Mouse (Mus musculus) intestine, embryonic 14.5 days (tissue): Measurements from ENCODE around the gene Rps6ka5. TPM values are rescaled to one million over a fixed set of nuclear protein-coding genes. Genes with fewer than 3 reads are reported as not detected.

Source experiments
- ATAC-seq: fragments of 200-750 bp; cut with Nextera tagmentation; replicated peaks from 2 replicates; pipeline ENCODE4 v1.8.0; 2017; ENCODE audit warnings: low read depth, moderate number of reproducible peaks, moderate TSS enrichment, moderate library complexity; ENCODE audit not compliant: low FRiP score, low TSS enrichment
- DNase-seq: peaks from one replicate; pipeline ENCODE4 v3.0.0-alpha.2; 2018; ENCODE audit warnings: low spot score
- H3K27ac ChIP-seq: fragments of 300-500 bp; sonication (generic); 2 replicates; pipeline ENCODE4 v1.5.1; 2014; ENCODE audit warnings: low read depth, mild to moderate bottlenecking, control low read depth
- H3K27me3 ChIP-seq: fragments of 300-500 bp; sonication (generic); replicated peaks from 2 replicates; pipeline ENCODE4 v1.6.1; 2014; ENCODE audit warnings: low read length, control low read depth; ENCODE audit not compliant: control insufficient read depth, insufficient read depth
- H3K36me3 ChIP-seq: fragments of 300-500 bp; sonication (generic); 2 replicates; pipeline ENCODE4 v1.6.1; 2014; ENCODE audit warnings: low read length, control low read depth; ENCODE audit not compliant: control insufficient read depth, insufficient read depth
- H3K4me1 ChIP-seq: fragments of 300-500 bp; sonication (generic); replicated peaks from 2 replicates; pipeline ENCODE4 v1.6.1; 2014; ENCODE audit warnings: low read length, control low read depth, mixed read lengths; ENCODE audit not compliant: control insufficient read depth, insufficient read depth
- H3K4me2 ChIP-seq: fragments of 300-500 bp; sonication (generic); 2 replicates; pipeline ENCODE4 v1.6.1; 2014; ENCODE audit warnings: low read length
- H3K4me3 ChIP-seq: fragments of 300-500 bp; sonication (generic); 2 replicates; pipeline ENCODE4 v1.5.1; 2014; ENCODE audit warnings: low read depth, low read length, control low read depth, mixed read lengths
- H3K9ac ChIP-seq: fragments of 300-500 bp; sonication (generic); 2 replicates; pipeline ENCODE4 v1.6.1; 2014; ENCODE audit warnings: mild to moderate bottlenecking, low read length
- H3K9me3 ChIP-seq: fragments of 300-500 bp; sonication (generic); 2 replicates; pipeline ENCODE4 v1.6.1; 2016; ENCODE audit warnings: low read length, control low read depth; ENCODE audit not compliant: control insufficient read depth
- WGBS: fragments of 180-500 bp; shearing (Covaris S2); extraction: QIAGEN DNeasy Blood & Tissue Kit; methylation state at CpG from one replicate; pipeline ENCODE4 v1.1.7; 2014; 5-methylcytosine and 5-hydroxymethylcytosine counted together
- polyA plus RNA-seq: library from polyadenylated mRNA; unstranded; fragments of >200 nt; fragmentation: Nextera tagmentation; extraction: Ambion mirVana; gene quantifications from 2 replicates; pipeline ENCODE4 v1.2.1, GENCODE M21; 2014

The Rps6ka5 gene
- polyA plus RNA-seq, 1 experiment from 2014 or later = 3.2 TPM

- DNase-seq (peak; percentile 35), ATAC-seq (no peak)
- no peak overlapping the region for H3K4me2 ChIP-seq
- H3K4me1 ChIP-seq = peaks cover 13% of the 10 kb centered on the region; the same call in 1 of the 2 replicates
- no peaks in the 10 kb centered on the region for H3K9me3 ChIP-seq
- 76% methylated on average over 4 of the region's 4 CpGs for WGBS
- H3K27ac ChIP-seq = no peak overlapping the region
- no peak overlapping the region for H3K9ac ChIP-seq
- no peaks in the 10 kb centered on the region for H3K27me3 ChIP-seq
- H3K4me3 ChIP-seq = no peak overlapping the region
- no peaks in the 10 kb centered on the region for H3K36me3 ChIP-seq
Measured at GRCm38 (mm10) chr12:100533209-100533608, 193.6 kb downstream of the Rps6ka5 start.

GRCm38 (mm10) chr12:100531740-100532139 is 195.0 kb downstream of the Rps6ka5 start:
- H3K9me3 ChIP-seq = no peaks in the 10 kb centered on the region
- no peaks in the 10 kb centered on the region for H3K27me3 ChIP-seq
- ATAC-seq = no peak
- no peak overlapping the region for H3K9ac ChIP-seq
- no peak overlapping the region for H3K4me3 ChIP-seq
- H3K27ac ChIP-seq = no peak overlapping the region
- no peak overlapping the region for H3K4me2 ChIP-seq
- no peak for DNase-seq
- peaks cover 17% of the 10 kb centered on the region; the same call in 1 of the 2 replicates for H3K4me1 ChIP-seq
- H3K36me3 ChIP-seq = no peaks in the 10 kb centered on the region
- WGBS = 72% methylated on average over 1 of the region's 1 CpGs

- no peak overlapping the region for H3K4me3 ChIP-seq
- no peak for DNase-seq
- H3K4me1 ChIP-seq = peaks cover 15% of the 10 kb centered on the region; the same call in 1 of the 2 replicates
- H3K27ac ChIP-seq = no peak overlapping the region
- no peaks in the 10 kb centered on the region for H3K27me3 ChIP-seq
- 76% methylated on average over 5 of the region's 5 CpGs for WGBS
- H3K9ac ChIP-seq = no peak overlapping the region
- ATAC-seq = no peak
- no peaks in the 10 kb centered on the region for H3K36me3 ChIP-seq
- H3K9me3 ChIP-seq = no peaks in the 10 kb centered on the region
- H3K4me2 ChIP-seq = no peak overlapping the region
Measured at GRCm38 (mm10) chr12:100530871-100531270, 195.9 kb downstream of the Rps6ka5 start.

- WGBS = 87% methylated on average over 5 of the region's 5 CpGs
- Histone ChIP-seq H3K27me3 (no peaks in the 10 kb centered on the region), H3K4me1 (peaks cover 15% of the 10 kb centered on the region; the same call in 1 of the 2 replicates), H3K4me2 (no peak overlapping the region), H3K9me3 (no peaks in the 10 kb centered on the region), H3K4me3 (no peak overlapping the region), H3K27ac (no peak overlapping the region), H3K36me3 (no peaks in the 10 kb centered on the region), H3K9ac (no peak overlapping the region)
- DNase-seq = no peak
- no peak for ATAC-seq
Measured at GRCm38 (mm10) chr12:100529651-100530050, 197.1 kb downstream of the Rps6ka5 start.

GRCm38 (mm10) chr12:100529172-100529571 is 197.6 kb downstream of the Rps6ka5 start:
- no peak overlapping the region for H3K4me2 ChIP-seq
- peaks cover 15% of the 10 kb centered on the region; the same call in 1 of the 2 replicates for H3K4me1 ChIP-seq
- WGBS = 17% methylated on average over 8 of the region's 8 CpGs
- no peak overlapping the region for H3K9ac ChIP-seq
- H3K27me3 ChIP-seq = no peaks in the 10 kb centered on the region
- DNase-seq (peak; percentile 65), ATAC-seq (peak; percentile 44; the same call in 1 of the 2 replicates)
- no peaks in the 10 kb centered on the region for H3K9me3 ChIP-seq
- no peak overlapping the region for H3K4me3 ChIP-seq
- H3K36me3 ChIP-seq = no peaks in the 10 kb centered on the region
- no peak overlapping the region for H3K27ac ChIP-seq

- Histone ChIP-seq H3K9me3 (no peaks in the 10 kb centered on the region), H3K4me2 (peak overlapping the region; percentile 45), H3K9ac (no peak overlapping the region), H3K4me3 (no peak overlapping the region), H3K4me1 (peaks cover 15% of the 10 kb centered on the region; the same call in 1 of the 2 replicates), H3K27ac (no peak overlapping the region), H3K27me3 (no peaks in the 10 kb centered on the region), H3K36me3 (no peaks in the 10 kb centered on the region)
- ATAC-seq (no peak; the same call in 1 of the 2 replicates), DNase-seq (peak; percentile 21)
- 45% methylated on average over 3 of the region's 3 CpGs for WGBS
Measured at GRCm38 (mm10) chr12:100528246-100528645, 198.5 kb downstream of the Rps6ka5 start.

- Histone ChIP-seq H3K9ac (0 out of 2 replicates have a peak overlapping the region, but pooled peaks have one; percentile 20), H3K4me1 (peaks cover 15% of the 10 kb centered on the region; the same call in 1 of the 2 replicates), H3K4me3 (no peak overlapping the region), H3K27me3 (no peaks in the 10 kb centered on the region), H3K4me2 (peak overlapping the region; percentile 45), H3K36me3 (no peaks in the 10 kb centered on the region), H3K27ac (no peak overlapping the region), H3K9me3 (no peaks in the 10 kb centered on the region)
- 9% methylated on average over 9 of the region's 9 CpGs for WGBS
- ATAC-seq (peak; percentile 90), DNase-seq (peak; percentile 71)
Measured at GRCm38 (mm10) chr12:100527753-100528152, 199.0 kb downstream of the Rps6ka5 start.

GRCm38 (mm10) chr12:100527241-100527640 is 199.5 kb downstream of the Rps6ka5 start:
- Histone ChIP-seq H3K27ac (no peak overlapping the region), H3K4me2 (peak overlapping the region; percentile 45), H3K27me3 (no peaks in the 10 kb centered on the region), H3K9me3 (no peaks in the 10 kb centered on the region), H3K4me1 (peaks cover 15% of the 10 kb centered on the region; the same call in 1 of the 2 replicates), H3K4me3 (no peak overlapping the region), H3K9ac (no peak overlapping the region), H3K36me3 (no peaks in the 10 kb centered on the region)
- WGBS = 75% methylated on average over 9 of the region's 9 CpGs
- no peak for DNase-seq
- no peak for ATAC-seq

GRCm38 (mm10) chr12:100525939-100526338 is 200.8 kb downstream of the Rps6ka5 start:
- 26% methylated on average over 1 of the region's 1 CpGs for WGBS
- H3K27me3 ChIP-seq = no peaks in the 10 kb centered on the region
- H3K36me3 ChIP-seq = no peaks in the 10 kb centered on the region
- H3K9ac ChIP-seq = no peak overlapping the region
- no peak for ATAC-seq
- H3K9me3 ChIP-seq = no peaks in the 10 kb centered on the region
- DNase-seq = no peak
- H3K4me3 ChIP-seq = no peak overlapping the region
- H3K27ac ChIP-seq = no peak overlapping the region
- H3K4me1 ChIP-seq = peaks cover 15% of the 10 kb centered on the region; the same call in 1 of the 2 replicates
- no peak overlapping the region for H3K4me2 ChIP-seq
